In genomic region chr11:116379530-116379929, GRCm38 (mm10) we compare ENCODE assay signal across 23 mouse cellular contexts. TPM values are rescaled to one million over a fixed set of nuclear protein-coding genes. Genes with fewer than 3 reads are reported as not detected.
DNase-seq lines count a peak whose midpoint lies in the region; ATAC-seq and TF ChIP-seq lines count a peak whose summit lies in the region.
"Had no signal": no experiment of that assay in that cellular context is flagged by ENCODE, and none has a peak within 500 bp of the region (broad histone marks: within the 10 kb centered on the region; RNA-seq: fewer than 3 reads in every experiment).

No protein-coding gene starts in this region.

- no peak overlapping the region for H3K4me3 ChIP-seq in MEL (ENCODE audit: control insufficient read depth in 1 of 2, insufficient read depth in 1 of 2, low read depth in 2 of 2, low read length in 2 of 2)
- H3K4me3 ChIP-seq: embryonic facial prominence, embryonic 12.5 days; heart, embryonic 13.5 days; hindbrain, embryonic 15.5 days had no signal

- H3K27ac ChIP-seq in MEL (ENCODE audit: control insufficient read depth, low read depth, low read length), result no peak overlapping the region
- H3K27ac ChIP-seq: embryonic facial prominence, embryonic 12.5 days; heart, embryonic 13.5 days; hindbrain, embryonic 15.5 days had no signal

- TF ChIP-seq RAD21 in MEL (IDR thresholded peaks at IDR 0.05; ENCODE audit: low read depth, low read length), result no peak

- no peaks in the 10 kb centered on the region for H3K27me3 ChIP-seq in MEL (ENCODE audit: control insufficient read depth in 1 of 2, insufficient read depth in 2 of 2, low read length in 2 of 2)
- H3K27me3 ChIP-seq: embryonic facial prominence, embryonic 12.5 days; heart, embryonic 13.5 days; hindbrain, embryonic 15.5 days had no signal

- peak; percentile 45 for DNase-seq in CD4-positive, CD25-positive, alpha-beta regulatory T cell, adult 2 months (ENCODE audit: low read depth, low spot score)
- DNase-seq in MEL (ENCODE audit: low read depth, low spot score), result peak; percentile 62
- no peak for DNase-seq in kidney, adult 8-10 months
- DNase-seq in spleen, adult 12 weeks (ENCODE audit: low spot score), result no peak
- no peak for DNase-seq in left cerebral cortex, postnatal 4 days
- DNase-seq: adrenal gland, adult 2 months; adrenal gland, postnatal 25 days; B cell, adult 2 months; cerebellum, adult 2 months; cerebellum, postnatal 14 days; forebrain, postnatal 0 days; gastrocnemius, postnatal 36 days; heart, adult 11 months; heart, postnatal 36 days had no signal

- H3K79me2 ChIP-seq in MEL (ENCODE audit: control insufficient read depth, insufficient read depth, low read length, poor library complexity), result no peaks in the 10 kb centered on the region

- H3K36me3 ChIP-seq in MEL (ENCODE audit: control insufficient read depth in 1 of 2, insufficient read depth in 2 of 2, low read length in 2 of 2), result peaks cover 0 to 2% of the 10 kb centered on the region in 2 experiments; a peak in 1 of 4 replicates
- H3K36me3 ChIP-seq: heart, embryonic 13.5 days; hindbrain, embryonic 15.5 days had no signal

- H3K4me1 ChIP-seq in MEL (ENCODE audit: control insufficient read depth in 1 of 2, insufficient read depth in 2 of 2, low read length in 2 of 2), result no peaks in the 10 kb centered on the region
- H3K4me1 ChIP-seq: hindbrain, embryonic 15.5 days had no signal

- no peak for TF ChIP-seq POLR2A in MEL (IDR thresholded peaks at IDR 0.05; ENCODE audit: control insufficient read depth in 1 of 2, insufficient read depth in 1 of 2, low read depth in 1 of 2, low read length in 2 of 2, poor library complexity in 1 of 2)

- no peak overlapping the region for H3K9ac ChIP-seq in MEL (ENCODE audit: control insufficient read depth, low read depth, low read length, poor library complexity, severe bottlenecking)
- H3K9ac ChIP-seq: embryonic facial prominence, embryonic 12.5 days; forebrain, postnatal 0 days; heart, embryonic 13.5 days; hindbrain, embryonic 15.5 days had no signal

- TF ChIP-seq CTCF in MEL (IDR thresholded peaks at IDR 0.05 in 2 of 3, conservative IDR thresholded peaks at IDR 0.05 in 1 of 3; ENCODE audit: control insufficient read depth in 1 of 3, insufficient read depth in 1 of 3, low read depth in 2 of 3, low read length in 3 of 3, poor library complexity in 1 of 3, severe bottlenecking in 1 of 3), result no peak

- no peaks in the 10 kb centered on the region for H3K9me3 ChIP-seq in MEL (replicated peaks; ENCODE audit: insufficient read depth, low read length)
- H3K9me3 ChIP-seq: embryonic facial prominence, embryonic 12.5 days; G1E; heart, embryonic 13.5 days; hindbrain, embryonic 15.5 days had no signal

- ATAC-seq in megakaryocyte progenitor cell, adult 5-6 weeks (replicated peaks; ENCODE audit: poor library complexity), result 0 out of 2 replicates have a peak, but pooled peaks have one; percentile 17
- ATAC-seq in cerebellum, adult (ENCODE audit: insufficient number of reproducible peaks, low FRiP score, low TSS enrichment), result no peak
- ATAC-seq: forebrain, postnatal 0 days; inflammation-experienced regulatory T-cells, adult 6 months; intestine, postnatal 0 days had no signal

- TF ChIP-seq EP300 in MEL (IDR thresholded peaks at IDR 0.05; ENCODE audit: low read depth in 1 of 2, low read length in 2 of 2), result peak; percentile 34 to 54; a peak in 3 of 4 replicates

- intact Hi-C loops in left cerebral cortex, postnatal 4 days (cut with DNase I), result no loop called here

TF ChIP-seq in MEL, 35 proteins besides CTCF, POLR2A, EP300 and RAD21:
- TF ChIP-seq MEF2A (IDR thresholded peaks at IDR 0.05; ENCODE audit: extremely low read depth, insufficient replicate concordance, low read depth, low read length, poor library complexity, severe bottlenecking), result no peak
- no peak for TF ChIP-seq MAZ (IDR thresholded peaks at IDR 0.05; ENCODE audit: low read depth, low read length)
- 0 out of 2 replicates have a peak, but pooled peaks have one; percentile 29 for TF ChIP-seq MAX (IDR thresholded peaks at IDR 0.05; ENCODE audit: low read length)
- TF ChIP-seq MYC (IDR thresholded peaks at IDR 0.05; ENCODE audit: low read depth, low read length), result no peak
- no peak for TF ChIP-seq ZNF384 (IDR thresholded peaks at IDR 0.05; ENCODE audit: low read depth, low read length)
- TF ChIP-seq KAT2A (conservative IDR thresholded peaks at IDR 0.05; ENCODE audit: low read depth, low read length), result no peak
- TF ChIP-seq ZKSCAN1 (IDR thresholded peaks at IDR 0.05; ENCODE audit: low read depth, low read length), result no peak
- no peak for TF ChIP-seq USF1 (IDR thresholded peaks at IDR 0.05; ENCODE audit: low read depth, low read length)
- peak; percentile 58; the same call in 1 of the 2 replicates for TF ChIP-seq GATA1 (IDR thresholded peaks at IDR 0.05; ENCODE audit: low read depth, low read length)
- TF ChIP-seq SMC3 (IDR thresholded peaks at IDR 0.05; ENCODE audit: low read depth, low read length), result no peak
- TF ChIP-seq RCOR1 (IDR thresholded peaks at IDR 0.05; ENCODE audit: low read depth, low read length), result peak; percentile 95

RNA-seq across cellular contexts. Expression of gene Rnf157, which starts 33.3 kb away (rescaled TPM):
- total RNA-seq in MEL (2012; rRNA removed), result 4.6 and 7.5 TPM in 2 replicates
- 10 to 100 TPM in 1 of 2 experiments, not detected in 1; 10.9 TPM for polyA plus RNA-seq in MEL (2012; ENCODE audit: insufficient read depth in 1 of 2, insufficient read length in 2 of 2, low read depth in 1 of 2, low replicate concordance in 2 of 2, missing spikeins in 1 of 2)
- total RNA-seq in megakaryocyte progenitor cell, adult 5-6 weeks (2015), result 7.1 and 7.6 TPM in 2 replicates
- total RNA-seq in megakaryocyte progenitor cell, adult 5-6 weeks (2017), result 5.5 and 7.6 TPM in 2 replicates
- 100 to 1,000 TPM; 187 to 192 TPM for total RNA-seq in left cerebral cortex, postnatal 4 days (2021)

RNA-seq across cellular contexts. Expression of gene Foxj1, which starts 44.3 kb away (rescaled TPM):
- 0.08 TPM in 1 of 2 replicates, not detected in the other for total RNA-seq in MEL (2012; rRNA removed)
- polyA plus RNA-seq in MEL (2012; ENCODE audit: insufficient read depth in 1 of 2, insufficient read length in 2 of 2, low read depth in 1 of 2, low replicate concordance in 2 of 2, missing spikeins in 1 of 2), result under 1 TPM in 1 of 2 experiments, not detected in 1; 0.07 TPM
- not detected in 2 replicates for total RNA-seq in megakaryocyte progenitor cell, adult 5-6 weeks (2015)
- not detected in 2 replicates for total RNA-seq in megakaryocyte progenitor cell, adult 5-6 weeks (2017)
- total RNA-seq in left cerebral cortex, postnatal 4 days (2021), result 1 to 10 TPM; 6.6 to 9.3 TPM
- total RNA-seq: common myeloid progenitor, adult 5-6 weeks; gastrocnemius, postnatal 36 days; heart, postnatal 36 days had no signal
- polyA plus RNA-seq: inflammation-experienced regulatory T-cells, adult 6 months had no signal

RNA-seq across cellular contexts. Expression of gene Ubald2, which starts 54.4 kb away (rescaled TPM):
- total RNA-seq in MEL (2012; rRNA removed), result 56.8 and 66.2 TPM in 2 replicates
- 10 to 100 TPM in 1 of 2 experiments, not detected in 1; 77.7 TPM for polyA plus RNA-seq in MEL (2012; ENCODE audit: insufficient read depth in 1 of 2, insufficient read length in 2 of 2, low read depth in 1 of 2, low replicate concordance in 2 of 2, missing spikeins in 1 of 2)
- 74.1 and 75.9 TPM in 2 replicates for total RNA-seq in megakaryocyte progenitor cell, adult 5-6 weeks (2015)
- 71.7 and 76.0 TPM in 2 replicates for total RNA-seq in megakaryocyte progenitor cell, adult 5-6 weeks (2017)
- 10 to 100 TPM; 43.3 to 45.8 TPM for total RNA-seq in left cerebral cortex, postnatal 4 days (2021)

Comparison
In these comparisons a context has a peak if more than half of its experiments do, and no peak if none do; other contexts are left out.
1. DNase-seq: peak in CD4-positive, CD25-positive, alpha-beta regulatory T cell, adult 2 months (single experiment) and MEL (single experiment); none in kidney, adult 8-10 months (0 of 2), spleen, adult 12 weeks (single experiment) and left cerebral cortex, postnatal 4 days (single experiment).
2. RNA of gene Rnf157, which starts 33.3 kb away (total RNA-seq): 187 to 192 TPM in left cerebral cortex, postnatal 4 days; 5.5 to 7.6 TPM in megakaryocyte progenitor cell, adult 5-6 weeks and 4.6 to 7.5 TPM in MEL; every median in the first group is over 10 times any median in the second.